Mouse (Mus musculus) testis, postnatal 10 days (tissue): Measurements from ENCODE around the gene Lysmd3.

ENCODE experiments used
- DNase-seq: peaks from one replicate; pipeline ENCODE4 v3.0.0; 2021; ENCODE audit warnings: low spot score

The Lysmd3 gene

GRCm38 (mm10) chr13:81675333-81675732 lies 17.9 kb downstream of the Lysmd3 start:
- no peak for DNase-seq

- DNase-seq: no peak
Observed at GRCm38 (mm10) chr13:81683107-81683506, 25.6 kb downstream of the Lysmd3 start.

GRCm38 (mm10) chr13:81684258-81684657 lies 26.8 kb downstream of the Lysmd3 start:
- no peak for DNase-seq

DNA sequence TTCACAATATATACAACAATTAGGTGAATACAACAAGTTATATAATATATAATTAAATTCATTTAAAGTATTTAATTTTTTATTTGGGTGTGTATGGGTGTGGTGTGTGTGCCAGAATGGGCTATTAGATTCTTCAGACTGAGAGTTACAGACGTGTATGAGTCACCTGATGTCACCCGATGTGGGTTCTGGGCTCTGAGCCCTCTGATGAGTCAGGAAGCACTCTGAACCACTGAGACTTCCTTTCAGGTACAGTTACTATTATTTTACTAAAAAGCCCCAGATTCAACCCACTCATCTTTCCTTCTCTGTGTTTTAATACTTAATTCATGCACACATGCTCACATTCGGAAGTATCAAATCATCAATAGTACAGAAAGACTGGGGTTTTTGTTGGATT lies 27.4 kb downstream of the Lysmd3 start:
- no peak for DNase-seq

DNA sequence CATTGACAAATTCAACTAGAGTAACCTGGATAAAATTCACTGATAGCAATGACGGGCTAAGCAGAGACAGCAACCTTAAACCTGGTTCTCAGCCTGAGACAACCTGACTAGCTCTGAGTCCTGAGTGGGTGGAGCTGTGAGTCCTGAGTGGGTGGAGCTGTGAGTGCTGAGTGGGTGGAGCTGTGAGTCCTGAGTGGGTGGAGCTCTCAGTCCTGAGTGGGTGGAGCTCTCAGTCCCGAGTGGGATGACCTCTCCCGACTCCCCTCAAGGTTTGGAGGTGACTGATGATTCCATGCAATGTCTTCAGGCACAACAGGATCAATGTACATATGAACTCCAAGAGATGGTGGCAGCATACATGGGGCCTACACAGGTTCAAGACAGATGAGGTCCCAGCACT lies 32.1 kb downstream of the Lysmd3 start:
- DNase-seq: no peak

- no peak for DNase-seq
Observed at GRCm38 (mm10) chr13:81690477-81690876, 33.0 kb downstream of the Lysmd3 start.

- DNase-seq: no peak
Observed at GRCm38 (mm10) chr13:81691606-81692005, 34.1 kb downstream of the Lysmd3 start.

DNA sequence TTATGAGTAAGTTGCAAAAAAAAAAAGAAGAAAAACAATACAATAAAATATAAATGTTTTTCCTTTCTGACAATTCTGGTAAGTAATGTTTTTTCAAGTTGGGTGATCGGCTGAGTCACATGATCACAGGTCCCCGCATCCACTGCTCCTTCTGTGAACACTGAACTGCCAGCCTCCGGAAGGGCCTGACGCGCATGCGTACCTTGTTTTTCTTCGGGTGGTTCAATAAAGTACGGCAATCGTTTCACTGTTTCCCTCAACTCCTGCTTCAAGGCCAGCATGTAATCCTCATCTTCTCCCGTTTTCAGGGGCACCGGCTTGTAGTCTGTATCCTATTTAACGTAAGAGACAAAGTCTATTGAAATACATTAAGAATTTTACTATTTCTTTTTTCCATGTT lies 37.0 kb downstream of the Lysmd3 start:
- no peak for DNase-seq

- no peak for DNase-seq
Observed at GRCm38 (mm10) chr13:81703148-81703547, 45.7 kb downstream of the Lysmd3 start.

- DNase-seq: no peak
Observed at GRCm38 (mm10) chr13:81703621-81704020, 46.2 kb downstream of the Lysmd3 start.

- DNase-seq: no peak
Observed at GRCm38 (mm10) chr13:81706311-81706710, 48.8 kb downstream of the Lysmd3 start.

DNA sequence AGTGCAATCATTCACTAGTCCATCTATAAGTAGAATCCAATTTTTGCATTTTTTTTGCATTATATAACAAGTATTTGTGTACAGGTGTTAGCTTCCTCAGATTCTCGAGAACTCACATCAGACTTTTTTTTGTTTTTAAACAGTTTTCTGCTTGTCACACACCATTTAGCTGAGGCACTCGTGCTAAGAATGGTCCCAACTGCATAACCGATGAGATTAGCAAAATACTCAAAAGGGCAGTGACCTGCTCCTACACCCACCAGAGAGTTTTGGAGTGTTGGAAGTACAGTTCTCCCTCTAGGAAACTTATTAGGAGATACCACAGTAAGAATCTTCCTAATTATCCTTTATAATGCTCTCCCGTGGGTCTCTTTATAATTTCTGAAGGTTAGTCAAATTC lies 52.3 kb downstream of the Lysmd3 start:
- DNase-seq: no peak

DNA sequence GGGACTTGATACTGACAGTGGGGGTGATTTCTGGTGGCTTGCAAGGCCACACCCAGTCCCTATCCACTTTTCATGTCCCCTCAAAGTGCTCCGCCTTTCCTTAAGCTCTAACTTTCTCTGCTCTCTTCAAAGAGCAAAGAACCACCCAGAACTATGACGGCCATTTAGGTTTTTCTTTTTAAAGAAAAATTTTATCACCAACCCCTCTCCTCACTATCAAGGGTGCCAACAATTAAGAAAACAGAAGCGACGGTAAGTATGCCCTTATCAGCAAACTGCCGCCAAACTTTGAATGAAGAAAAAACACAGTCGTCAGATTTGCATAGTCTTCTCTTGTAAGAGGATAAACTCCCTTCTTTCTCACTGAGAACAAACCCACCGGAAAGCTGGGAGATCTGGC lies 52.8 kb downstream of the Lysmd3 start:
- DNase-seq: no peak

DNA sequence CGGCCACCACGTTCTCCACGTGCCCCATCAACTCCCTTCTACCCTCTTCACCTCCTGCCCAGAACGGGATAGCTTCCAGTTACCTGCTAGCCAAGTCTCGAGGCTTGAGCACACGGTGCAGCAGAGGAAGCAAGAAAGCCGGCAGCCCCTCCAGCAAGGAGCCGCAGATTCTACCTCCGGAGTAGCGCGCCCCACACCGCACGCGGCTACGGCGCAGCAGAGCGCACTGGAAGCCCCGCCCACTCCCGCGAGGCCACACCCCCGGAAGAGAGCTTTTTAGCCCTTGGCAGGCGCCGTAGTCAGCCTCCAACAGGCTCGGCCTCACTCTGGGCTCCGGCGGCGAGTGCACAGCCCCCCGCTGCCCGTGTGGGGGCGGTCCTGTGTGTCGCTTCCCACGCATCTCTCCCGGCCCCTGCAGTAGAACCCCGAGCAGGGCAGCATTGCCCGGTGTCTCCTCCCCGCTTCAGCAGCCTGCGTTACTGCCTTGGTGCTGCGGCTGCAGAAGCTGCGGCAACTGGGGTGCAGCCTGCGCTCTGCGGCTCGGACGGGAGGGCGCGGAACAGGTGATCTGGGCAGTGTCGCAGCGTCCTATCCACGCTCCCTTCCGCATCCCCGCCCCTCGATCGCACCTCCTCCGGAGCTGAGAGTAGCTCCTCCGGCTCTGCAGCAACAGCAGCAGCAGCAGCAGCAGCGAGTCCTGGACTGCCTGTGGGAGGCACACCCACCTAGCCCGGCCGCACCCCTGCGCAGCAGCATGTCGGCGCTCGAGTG lies 53.5 kb downstream of the Lysmd3 start, which contains the start of the genes Polr3g and Mblac2:
Gene Polr3g, minus strand, starts transcription at position 239 of the 771 bp plus-strand sequence.
Gene Mblac2, plus strand, starts transcription at position 567 of the 771 bp plus-strand sequence.
- DNase-seq: peak; percentile 99

DNA sequence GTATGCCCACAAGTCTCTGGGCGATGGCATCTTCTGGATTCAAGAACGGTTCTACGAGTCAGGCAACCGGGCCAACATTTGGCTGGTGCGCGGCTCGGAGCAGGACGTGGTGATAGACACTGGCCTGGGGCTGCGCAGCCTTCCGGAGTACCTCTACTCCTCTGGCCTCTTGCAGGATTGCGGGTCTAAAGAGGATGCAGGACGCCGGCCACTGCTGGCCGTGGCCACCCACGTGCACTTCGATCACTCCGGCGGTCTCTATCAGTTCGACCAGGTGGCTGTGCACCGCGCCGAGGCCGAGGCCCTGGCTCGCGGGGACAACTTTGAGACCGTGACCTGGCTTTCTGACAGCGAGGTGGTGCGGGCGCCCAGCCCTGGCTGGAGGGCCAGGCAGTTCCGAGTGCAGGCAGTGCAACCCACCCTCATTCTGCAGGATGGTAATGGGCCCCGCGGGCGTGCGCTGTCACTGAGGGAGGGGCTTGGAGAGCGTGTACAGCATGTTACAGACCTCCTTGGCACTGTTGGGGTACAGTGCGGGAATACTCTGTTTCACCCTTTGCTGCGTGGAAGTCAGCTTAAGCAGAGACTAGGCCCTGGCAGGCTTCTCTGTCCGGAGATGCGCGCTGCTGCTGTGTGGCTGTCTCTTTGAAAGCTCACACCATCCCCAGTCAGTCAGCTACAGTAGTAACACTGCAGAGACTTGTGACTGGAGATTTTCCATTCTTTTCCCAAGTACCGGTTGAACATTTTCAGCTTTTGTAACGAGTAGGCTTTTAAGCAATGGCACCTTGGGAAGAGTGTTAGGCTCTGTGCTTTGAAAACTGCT lies 54.3 kb downstream of the Lysmd3 start:
- DNase-seq: peak; percentile 71

GRCm38 (mm10) chr13:81713896-81714295 lies 56.4 kb downstream of the Lysmd3 start:
- no peak for DNase-seq
